Mouse (Mus musculus) embryonic fibroblast, embryonic 13.5 days (primary cell): ENCODE results near the gene Elovl6.

ENCODE experiments used
- CTCF ChIP-seq: IDR thresholded peaks from 2 replicates; pipeline ENCODE4 v1.5.1; 2011; ENCODE audit warnings: mild to moderate bottlenecking, control low read depth, low read length, moderate library complexity, borderline replicate concordance; ENCODE audit not compliant: insufficient read depth
- POLR2A ChIP-seq: IDR thresholded peaks from 2 replicates; pipeline ENCODE4 v1.6.1; 2011; ENCODE audit warnings: low read depth, mild to moderate bottlenecking, control low read depth, low read length, moderate library complexity

DNA sequence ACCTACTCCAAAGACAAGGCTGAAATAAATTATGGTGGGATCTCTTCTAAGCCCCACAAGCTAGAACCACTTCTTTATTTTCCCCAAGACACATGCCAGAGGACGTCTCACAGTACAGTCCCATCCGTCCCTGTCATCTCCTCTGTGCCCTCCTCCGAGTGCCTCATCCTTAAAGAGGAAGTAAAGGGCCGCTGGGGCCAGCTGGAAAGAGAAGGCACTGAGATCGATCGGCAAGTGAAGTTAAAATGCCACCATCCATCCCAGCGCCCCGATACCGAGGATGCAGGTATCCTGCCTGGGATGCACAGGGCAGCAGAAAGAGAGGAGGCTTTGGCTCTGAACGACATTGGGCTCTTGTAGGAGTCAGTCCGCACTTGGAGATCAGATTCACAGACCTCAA is 125.6 kb downstream of the Elovl6 start:
- TF ChIP-seq CTCF (no peak), POLR2A (no peak)
